Mouse (Mus musculus) brain, adult 2 months (tissue): ENCODE measurements around the gene Slc25a30.
"Not testable (repeated sequence)": the region's sequence is repeated elsewhere in the genome, so short reads cannot be mapped to it uniquely, and the experiment has no call there.

Experiments
- DNase-seq: peaks from one replicate; pipeline ENCODE4 v3.0.0; 2011; ENCODE audit warnings: low read depth, low spot score

The Slc25a30 gene

DNA sequence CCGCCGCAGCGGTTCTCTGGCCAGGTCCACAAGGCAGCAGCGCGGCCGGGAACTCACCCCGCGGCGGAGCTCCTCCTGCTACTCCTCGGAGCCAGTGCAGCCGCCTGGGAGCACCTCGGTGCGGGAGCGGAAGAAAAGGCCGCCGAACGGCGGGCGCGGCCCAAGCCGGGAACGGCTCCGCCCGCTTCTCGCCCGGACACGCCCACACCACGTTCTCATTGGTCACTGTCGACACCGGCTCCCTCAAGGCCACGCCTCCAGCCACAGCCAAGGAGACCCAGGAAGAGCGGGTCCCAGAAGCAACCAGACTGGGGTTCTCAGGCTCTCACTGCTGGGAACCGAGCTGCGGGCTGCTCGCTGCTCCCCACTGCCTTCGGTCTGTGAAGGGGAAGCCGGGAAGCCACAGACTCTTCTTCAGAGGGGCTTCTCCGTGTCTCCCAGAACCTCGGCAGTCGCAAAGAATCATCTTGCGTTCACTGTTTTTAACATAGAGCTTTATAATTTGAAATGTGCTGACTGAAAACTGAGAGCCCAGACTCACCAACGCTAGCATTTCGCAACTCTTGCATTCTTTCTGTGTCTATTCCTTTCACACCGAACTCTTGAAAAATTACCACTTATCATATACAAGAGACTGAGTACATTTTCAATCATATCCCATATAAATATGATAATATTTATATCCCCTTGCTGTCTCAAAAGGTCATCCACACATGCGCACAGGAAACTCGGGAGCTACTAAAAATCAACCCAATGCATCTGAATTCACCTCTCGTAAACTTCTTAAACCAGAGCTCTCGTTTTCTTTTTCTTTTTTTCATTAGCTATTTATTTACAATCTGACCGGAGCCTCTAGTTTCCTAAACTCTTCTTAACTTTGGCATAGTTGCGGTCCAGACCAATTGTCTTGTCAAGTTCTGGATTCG lies at the start of gene Slc25a30:
Gene Slc25a30, minus strand, starts transcription at position 170 of the 926 bp plus-strand sequence.
- DNase-seq = peak; percentile 98

GRCm38 (mm10) chr14:75836579-75836978 lies 49.7 kb upstream of the Slc25a30 start:
- DNase-seq = no peak

DNA sequence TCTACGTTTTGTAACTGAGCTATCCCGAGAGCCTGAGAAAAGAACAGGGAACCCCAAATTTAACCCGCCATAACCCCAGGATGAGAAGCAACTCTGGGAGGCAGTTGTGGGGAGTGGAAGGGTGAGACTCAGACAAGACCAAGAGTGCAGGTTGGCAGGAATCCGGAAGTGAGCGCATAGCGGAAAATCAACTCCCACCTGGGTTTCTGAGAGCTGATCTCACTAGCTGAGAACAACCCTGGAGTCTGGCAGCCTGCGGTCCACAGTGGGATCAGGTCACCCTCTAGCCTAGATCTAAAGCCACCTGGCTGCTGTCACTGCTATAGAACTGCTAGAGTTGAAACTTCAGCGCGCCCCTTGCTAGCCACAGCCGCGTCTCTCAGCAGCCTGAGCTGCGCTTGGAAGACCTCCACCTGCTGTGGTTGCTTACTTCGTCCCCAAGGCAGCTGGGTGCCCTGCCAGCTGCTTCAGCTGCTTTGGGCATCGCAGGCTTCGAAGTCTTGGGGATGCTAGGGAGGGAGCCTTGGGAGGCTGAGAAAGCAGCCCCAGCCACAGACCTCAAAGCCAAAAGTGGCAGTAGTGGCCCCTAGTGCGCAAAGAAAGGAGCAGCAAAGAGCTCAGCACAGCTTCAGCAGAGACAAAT lies 48.0 kb upstream of the Slc25a30 start:
- no peak for DNase-seq

- DNase-seq = peak; percentile 80
These were observed 47.5 kb upstream of the Slc25a30 start for GRCm38 (mm10) chr14:75834251-75834738.

GRCm38 (mm10) chr14:75833546-75834250 lies 46.9 kb upstream of the Slc25a30 start:
- DNase-seq = no peak

DNA sequence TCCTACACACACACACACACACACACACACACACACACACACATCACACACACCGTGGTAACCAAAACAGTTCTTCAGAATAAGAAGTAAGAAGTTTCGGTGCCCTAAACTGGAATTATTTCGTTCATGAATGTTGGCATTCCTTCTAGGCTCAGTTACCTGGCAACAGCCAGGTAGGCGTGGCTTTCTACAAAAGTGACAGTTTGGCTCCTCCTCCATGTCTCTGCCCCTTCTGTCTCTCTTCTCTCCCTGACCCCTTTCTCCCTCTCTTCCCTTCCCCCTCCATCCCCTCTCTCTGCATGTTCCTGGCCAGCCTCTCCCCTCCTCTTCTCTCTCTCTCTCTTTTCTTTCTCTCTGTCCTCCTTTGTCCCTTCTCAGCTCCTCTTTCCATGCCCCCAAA lies 46.1 kb upstream of the Slc25a30 start:
- DNase-seq = no peak

- no peak for DNase-seq
These were observed 45.2 kb upstream of the Slc25a30 start for GRCm38 (mm10) chr14:75832031-75832430.

DNA sequence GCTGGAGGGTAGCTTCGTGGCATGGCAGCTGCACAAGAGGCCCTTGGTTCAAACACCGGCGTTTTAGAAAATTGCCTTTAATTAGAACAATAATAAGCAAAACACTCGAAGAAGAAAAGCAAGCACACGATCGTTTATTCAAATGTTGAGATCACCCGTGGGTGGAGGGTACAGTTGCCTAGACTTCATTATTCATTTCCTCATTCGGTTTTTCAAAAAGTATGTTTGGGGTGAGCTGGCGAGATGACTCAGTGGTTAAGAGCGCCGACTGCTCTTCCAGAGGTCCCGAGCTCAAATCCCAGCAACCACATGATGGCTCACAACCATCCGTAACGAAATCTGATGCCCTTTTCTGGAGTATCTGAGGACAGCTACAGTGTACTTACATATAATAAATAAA lies 43.0 kb upstream of the Slc25a30 start:
- not testable (repeated sequence) for DNase-seq

DNA sequence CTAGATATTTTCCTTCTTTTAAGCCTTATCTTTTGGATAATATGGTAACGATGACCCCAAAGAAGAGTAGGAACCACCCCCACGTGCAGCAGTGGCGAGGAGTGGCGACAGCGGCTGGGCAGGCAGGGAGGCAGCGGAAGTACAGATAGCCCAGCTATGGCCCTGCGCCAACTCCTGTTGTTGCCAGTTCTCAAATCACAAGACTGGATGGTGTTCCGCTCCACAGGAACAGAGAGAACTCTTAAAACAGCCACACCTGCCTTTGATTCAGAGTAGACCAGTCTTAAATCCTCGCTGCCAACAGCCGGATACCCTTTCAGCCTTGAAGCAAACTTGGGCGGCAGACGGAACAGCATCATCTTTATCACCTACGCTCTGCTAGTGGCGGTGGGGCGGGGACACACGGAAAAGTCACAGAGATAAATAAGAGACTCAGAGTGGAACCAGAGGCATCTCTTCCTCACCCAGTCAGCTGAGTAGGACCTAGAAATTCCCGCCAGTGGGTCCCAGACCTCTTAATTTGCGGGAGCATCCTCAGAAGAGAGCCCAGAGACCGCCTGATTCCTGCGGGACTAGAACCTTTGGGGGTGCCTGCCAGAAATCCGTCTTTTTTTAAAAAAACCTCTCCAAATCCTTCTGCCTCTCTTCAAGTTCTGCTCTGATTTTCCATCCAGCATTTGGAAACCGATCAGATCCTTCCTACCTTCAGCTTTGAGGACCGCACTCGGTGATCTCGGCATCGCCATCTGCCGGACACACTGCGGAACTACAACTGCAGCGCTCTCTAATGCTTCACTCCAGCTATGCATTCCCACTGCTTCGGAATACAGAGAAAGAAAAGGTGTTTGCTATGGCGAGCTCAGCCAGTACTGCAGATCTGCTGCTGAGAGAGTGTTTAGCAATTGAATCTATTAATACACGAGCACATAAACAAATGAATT lies 42.3 kb upstream of the Slc25a30 start:
- peak; percentile 94 for DNase-seq

DNA sequence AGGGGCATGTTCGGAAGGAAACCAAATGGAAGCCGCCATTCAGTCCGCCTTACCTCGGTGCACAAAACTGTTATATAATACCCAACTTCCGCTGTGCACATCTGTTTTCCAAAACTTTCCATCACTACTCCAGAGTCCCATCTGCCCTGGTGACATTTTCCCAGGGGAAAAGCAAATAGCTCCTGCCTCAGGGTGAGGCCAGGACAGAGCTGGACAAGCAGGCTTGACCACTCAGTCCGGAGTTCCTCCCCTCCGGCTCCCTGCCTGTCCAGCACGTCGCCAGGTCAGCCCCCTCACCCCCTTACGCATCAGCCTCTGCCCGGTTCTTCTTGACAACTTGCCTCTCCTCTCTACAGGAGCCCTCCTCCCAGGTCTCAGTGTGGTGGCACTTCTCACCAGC lies 41.4 kb upstream of the Slc25a30 start:
- DNase-seq = no peak

- no peak for DNase-seq
These were observed 40.1 kb upstream of the Slc25a30 start for GRCm38 (mm10) chr14:75826851-75827410.

DNA sequence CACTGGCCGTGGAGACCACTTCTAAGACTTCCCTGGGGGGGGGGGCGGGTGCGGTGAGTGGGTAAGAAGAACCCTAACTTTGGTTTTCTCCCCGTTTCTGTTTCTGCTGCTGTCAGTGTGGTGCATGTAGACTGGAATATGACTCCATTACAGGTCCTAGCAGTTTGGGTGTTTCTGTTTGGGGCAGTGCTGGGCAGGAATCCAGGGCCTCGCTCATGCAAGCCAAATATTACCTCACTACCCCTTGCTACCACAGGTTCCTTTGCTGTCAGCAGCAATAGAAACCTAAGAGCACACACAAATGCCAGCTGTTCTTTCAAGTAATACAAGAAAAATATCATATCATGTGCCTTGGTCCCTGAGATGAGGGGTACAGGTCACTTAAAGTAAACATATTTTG lies 33.2 kb upstream of the Slc25a30 start:
- DNase-seq = no peak

- no peak for DNase-seq
These were observed 32.5 kb upstream of the Slc25a30 start for GRCm38 (mm10) chr14:75819341-75819740.

DNA sequence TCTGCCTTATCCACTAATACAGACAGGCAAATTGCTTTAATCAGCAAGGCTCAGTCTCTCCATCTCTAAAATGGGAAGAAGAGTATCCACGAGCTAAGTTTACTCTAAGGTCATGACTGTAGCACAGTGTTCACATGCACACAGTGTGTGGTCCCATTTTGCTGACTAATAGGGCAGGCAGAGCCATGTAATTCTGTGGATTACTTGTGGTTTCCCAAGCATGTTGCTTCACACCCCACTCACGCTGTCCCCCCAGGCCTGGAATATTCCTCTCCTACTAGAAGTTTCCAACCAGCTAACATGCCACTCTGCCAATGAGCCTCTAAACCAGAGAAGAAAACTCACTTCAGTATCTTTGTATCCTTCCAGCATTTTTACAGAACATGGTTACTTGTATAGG lies 31.7 kb upstream of the Slc25a30 start:
- no peak for DNase-seq

- no peak for DNase-seq
These were observed 23.1 kb upstream of the Slc25a30 start for GRCm38 (mm10) chr14:75809931-75810330.

GRCm38 (mm10) chr14:75807800-75808199 lies 21.0 kb upstream of the Slc25a30 start:
- DNase-seq = no peak

DNA sequence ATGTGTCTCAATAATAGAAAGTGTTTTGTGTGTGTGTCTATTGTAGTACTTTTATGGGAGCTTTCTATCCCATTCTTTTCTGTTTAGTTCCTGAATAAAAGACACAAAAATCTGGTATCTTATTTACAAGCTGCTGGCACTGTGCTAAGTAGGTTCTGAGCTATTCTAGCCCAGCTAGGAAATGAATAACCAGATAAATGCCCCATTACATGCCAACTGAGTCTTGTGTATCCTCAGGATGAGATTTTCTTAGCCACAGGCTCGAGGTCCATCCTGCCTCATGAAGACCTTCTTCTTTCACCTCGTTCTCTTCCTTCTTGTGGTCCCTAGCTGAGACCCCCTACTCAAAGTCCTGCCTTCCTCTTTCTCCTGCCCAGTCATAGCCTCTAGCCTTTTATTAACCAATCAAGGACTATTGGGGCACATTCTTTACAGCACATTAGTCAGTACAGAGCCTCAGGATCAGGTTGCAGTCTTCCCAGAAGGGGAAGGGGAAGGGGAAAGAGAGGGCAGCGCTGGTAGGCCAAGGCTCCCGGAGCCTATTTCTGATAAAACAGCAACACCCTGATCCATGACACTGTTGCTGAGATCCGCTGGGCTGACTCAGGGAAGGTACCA lies 11.0 kb upstream of the Slc25a30 start:
- DNase-seq = no peak

- no peak for DNase-seq
These were observed 9.1 kb upstream of the Slc25a30 start for GRCm38 (mm10) chr14:75795918-75796317.

DNA sequence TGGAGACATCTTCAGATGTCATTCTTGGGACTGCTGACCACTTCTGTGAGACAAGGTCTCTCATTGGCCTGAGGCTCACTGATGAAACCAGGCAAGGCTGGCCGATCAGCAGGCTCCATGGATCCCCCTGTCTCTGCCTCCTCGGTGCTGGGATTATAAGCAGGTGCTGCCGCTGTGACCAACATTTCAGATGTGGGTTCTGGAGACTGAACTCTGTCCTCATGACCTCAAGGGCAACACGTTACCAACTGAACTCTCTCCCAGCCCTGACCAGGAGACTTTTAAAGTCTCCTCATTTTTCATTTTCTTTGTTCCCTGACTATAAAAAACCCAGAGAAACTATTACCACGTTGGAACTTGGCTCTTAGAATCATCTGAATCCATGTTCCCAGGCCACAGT lies 7.9 kb upstream of the Slc25a30 start:
- no peak for DNase-seq

DNA sequence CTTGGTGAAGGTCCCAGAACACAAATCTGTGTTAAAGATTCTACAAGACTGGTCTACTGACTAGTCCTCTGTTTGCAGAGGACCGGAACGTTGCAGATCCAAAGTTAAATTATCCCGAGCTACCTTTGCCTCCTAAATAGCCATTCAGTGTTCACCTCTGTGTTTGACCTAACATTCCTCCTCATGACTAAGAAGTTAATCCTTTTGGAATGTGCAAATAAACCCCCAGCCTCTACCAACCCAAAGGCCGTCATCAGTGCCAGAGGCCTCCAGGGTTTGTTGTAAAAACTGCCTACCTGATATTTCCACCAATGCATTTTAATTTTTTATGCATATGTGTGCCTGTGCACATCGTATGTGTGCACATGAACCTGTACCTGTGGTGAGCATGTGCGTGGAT lies 7.5 kb upstream of the Slc25a30 start:
- DNase-seq = no peak
